Mouse (Mus musculus): ENCODE data around the gene Rbpjl. TPM values are rescaled to one million over a fixed set of nuclear protein-coding genes. Genes with fewer than 3 reads are reported as not detected.

Gene Rbpjl
- under 1 TPM; 0.41 to 0.91 TPM for total RNA-seq (2021)
- long read RNA-seq, experiment 1 = 0 reads
- long read RNA-seq, experiment 2, partial matches to known transcripts = 0 of 1 reads
- long read RNA-seq, experiment 2, other reads (novel, unspliced or antisense) = 0 of 1 reads

DNA sequence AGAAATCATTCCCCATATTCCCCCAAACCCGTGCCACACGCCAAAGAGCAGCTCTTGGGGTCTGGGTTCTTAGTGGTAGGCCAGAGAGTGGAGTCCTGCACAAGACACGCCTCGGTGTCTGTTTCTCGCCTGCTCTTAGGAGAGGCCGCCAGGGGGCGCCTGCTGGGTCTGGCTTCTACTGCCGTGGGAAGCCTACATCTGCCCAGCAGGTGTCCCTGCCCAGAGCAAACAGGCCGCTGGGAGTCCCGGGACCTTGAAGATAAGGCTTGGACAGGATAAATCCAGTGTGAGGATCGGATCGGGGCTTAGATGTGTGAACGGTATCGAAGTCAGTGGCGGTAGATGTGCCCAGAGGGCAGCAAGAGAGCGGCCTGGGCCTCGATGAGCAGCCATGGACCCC is at the start of gene Rbpjl:
TSS of gene Rbpjl (plus strand) at position 236 of the 400 bp plus-strand sequence.
- DNase-seq (ENCODE audit: low spot score in 2 of 2) = peak; percentile 55 to 58

- DNase-seq (ENCODE audit: low spot score in 2 of 2) = no peak
Measured at GRCm38 (mm10) chr2:164353356-164353755, 49.6 kb upstream of the Rbpjl start.

- no peak for DNase-seq (ENCODE audit: low spot score in 2 of 2)
Measured at GRCm38 (mm10) chr2:164356177-164356967, 46.6 kb upstream of the Rbpjl start.

DNA sequence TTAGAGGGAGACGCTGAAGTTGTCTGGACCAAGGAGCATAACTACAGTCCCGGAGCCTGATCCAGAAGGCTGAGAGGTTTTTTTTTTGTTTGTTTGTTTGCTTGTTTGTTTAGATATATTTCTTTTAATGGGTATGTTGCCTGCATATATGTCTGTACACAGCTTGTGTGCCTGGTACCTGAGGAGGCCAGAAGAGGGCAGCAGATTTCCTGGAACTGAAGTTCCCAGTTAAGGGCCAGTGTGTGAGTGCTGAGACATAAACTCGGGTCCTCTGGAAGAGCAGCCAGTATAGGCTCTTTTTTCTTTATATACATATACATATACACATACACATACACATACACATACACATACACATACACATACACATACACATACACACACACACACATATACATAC is 44.6 kb upstream of the Rbpjl start:
- DNase-seq (ENCODE audit: low spot score in 2 of 2) = no peak

GRCm38 (mm10) chr2:164359031-164359430 is 43.9 kb upstream of the Rbpjl start:
- no peak for DNase-seq (ENCODE audit: low spot score in 2 of 2)

DNA sequence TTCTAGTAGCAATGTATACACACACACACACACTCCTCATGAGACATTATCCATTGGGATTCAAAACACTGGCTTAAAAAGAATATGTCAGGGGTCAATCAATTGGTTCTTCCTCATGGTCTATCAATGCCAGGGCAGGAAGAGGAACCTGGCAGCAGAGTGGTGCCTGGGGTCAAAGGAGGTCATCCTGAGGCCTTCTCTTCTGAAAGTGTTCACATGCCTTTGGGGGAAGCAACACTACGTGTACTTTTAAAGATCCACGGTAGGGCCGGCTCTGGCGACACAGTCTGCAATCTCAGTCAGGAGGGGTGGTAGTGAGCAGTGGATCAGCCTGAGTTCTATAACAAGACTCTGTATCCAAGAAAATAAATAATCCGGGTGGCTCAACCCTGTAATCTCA is 43.3 kb upstream of the Rbpjl start:
- no peak for DNase-seq (ENCODE audit: low spot score in 2 of 2)

GRCm38 (mm10) chr2:164360974-164361657 is 41.8 kb upstream of the Rbpjl start:
- DNase-seq (ENCODE audit: low spot score in 2 of 2) = no peak

- no peak for DNase-seq (ENCODE audit: low spot score in 2 of 2)
Measured at GRCm38 (mm10) chr2:164366947-164367346, 36.0 kb upstream of the Rbpjl start.

- no peak for DNase-seq (ENCODE audit: low spot score in 2 of 2)
Measured at GRCm38 (mm10) chr2:164368620-164369105, 34.3 kb upstream of the Rbpjl start.

DNA sequence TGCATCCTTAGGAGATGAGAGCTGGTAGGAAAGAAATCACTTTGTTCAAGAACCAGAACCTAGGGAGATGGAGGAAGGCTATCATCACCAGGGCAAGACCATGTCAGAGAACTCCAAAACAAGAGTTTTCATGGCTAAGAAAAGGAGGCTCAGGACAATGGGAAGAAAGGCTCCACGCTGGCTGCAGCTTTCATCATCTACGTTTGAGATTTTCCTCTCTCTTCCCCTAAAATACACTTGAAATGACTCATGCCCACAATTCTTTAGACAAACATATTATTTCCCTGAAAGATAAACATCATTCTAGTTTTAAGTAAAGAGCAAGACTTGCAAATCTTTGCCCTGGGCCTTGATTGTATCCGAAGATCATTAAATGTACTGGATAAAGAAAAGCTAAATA is 31.6 kb upstream of the Rbpjl start:
- DNase-seq (ENCODE audit: low spot score in 2 of 2) = no peak

GRCm38 (mm10) chr2:164372408-164373053 is 30.4 kb upstream of the Rbpjl start:
- DNase-seq (ENCODE audit: low spot score in 2 of 2) = no peak

DNA sequence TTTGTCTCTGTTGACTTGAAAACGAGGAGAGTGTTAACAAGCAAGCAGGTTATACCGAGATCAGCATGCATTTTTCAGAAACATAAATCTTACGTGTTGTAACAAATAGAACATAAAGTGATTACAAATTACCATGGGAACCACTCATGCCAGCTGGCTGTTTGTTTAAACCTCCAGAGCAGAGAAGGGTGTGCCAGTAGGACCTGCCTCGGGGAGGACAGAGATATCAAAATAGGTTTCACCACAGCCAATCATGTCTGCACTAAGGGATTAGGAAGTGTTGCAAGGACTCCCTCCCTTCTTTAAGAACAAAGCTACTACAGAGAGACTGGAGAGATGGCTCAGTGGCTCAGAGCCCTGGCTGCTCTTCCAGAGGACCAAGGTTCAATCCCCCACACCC is 29.8 kb upstream of the Rbpjl start:
- DNase-seq (ENCODE audit: low spot score in 2 of 2) = peak in 1 of 2 experiments; percentile 26

DNA sequence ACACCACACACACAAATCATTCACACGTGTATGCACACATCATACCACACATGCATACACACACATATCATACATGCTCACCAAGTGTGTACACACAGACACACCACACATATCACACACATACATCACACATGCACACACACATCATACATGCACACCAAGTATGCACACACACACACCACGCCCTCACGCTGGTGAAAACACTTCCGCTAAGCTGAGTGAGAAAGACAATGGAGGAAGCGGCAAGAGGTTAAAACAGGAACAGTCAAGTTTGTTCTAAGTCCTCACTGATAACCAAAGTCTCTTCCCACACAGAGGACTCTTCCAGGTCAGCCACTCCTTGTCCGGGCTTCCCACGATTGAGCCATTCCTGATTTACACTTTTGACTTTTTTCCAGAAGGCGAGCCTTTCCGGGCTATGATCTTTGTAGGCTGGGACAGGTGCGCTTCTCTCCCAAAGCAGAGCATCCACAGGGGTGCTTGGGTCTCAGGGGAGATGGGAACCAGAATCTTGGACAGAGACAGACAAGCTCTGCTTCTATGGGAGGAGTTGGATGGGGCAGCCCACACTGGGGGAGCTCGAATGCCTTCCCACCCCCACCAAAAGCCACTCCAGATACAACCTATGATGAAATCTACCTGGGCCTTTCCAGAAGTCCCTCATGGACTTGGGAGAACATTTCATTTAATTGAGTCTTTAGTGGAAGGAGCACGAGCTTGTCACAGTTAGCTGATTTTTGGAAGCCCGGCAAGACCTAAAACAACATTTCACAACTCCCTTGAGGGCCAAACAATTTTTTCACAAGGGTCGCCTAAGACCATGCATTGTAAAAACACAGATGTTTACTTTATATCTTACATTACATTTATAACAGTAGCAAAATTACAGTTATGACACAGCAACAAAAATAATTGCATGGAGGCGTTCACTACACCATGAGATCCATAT is 25.2 kb upstream of the Rbpjl start:
- DNase-seq (ENCODE audit: low spot score in 2 of 2) = no peak

DNA sequence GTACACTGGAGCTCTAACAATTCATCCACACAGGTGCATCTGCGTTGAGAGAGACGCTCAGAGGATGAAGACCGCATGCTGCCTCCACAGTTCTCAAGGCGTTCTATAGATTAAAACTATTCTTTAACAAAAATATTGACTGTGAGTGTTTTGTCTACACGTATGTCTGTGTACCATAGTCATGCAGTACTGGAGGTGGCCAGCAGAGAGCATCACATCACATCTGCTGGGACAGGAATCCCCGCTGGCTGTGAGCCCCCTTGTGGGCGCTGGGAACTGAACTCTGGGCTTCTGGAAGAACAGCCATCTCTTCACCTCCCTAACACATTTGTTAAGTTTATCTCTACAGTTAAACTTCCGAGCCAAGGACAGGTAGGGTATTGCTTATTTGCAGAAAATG is 21.2 kb upstream of the Rbpjl start:
- no peak for DNase-seq (ENCODE audit: low spot score in 2 of 2)

GRCm38 (mm10) chr2:164382971-164383370 is 20.0 kb upstream of the Rbpjl start:
- no peak for DNase-seq (ENCODE audit: low spot score in 2 of 2)

DNA sequence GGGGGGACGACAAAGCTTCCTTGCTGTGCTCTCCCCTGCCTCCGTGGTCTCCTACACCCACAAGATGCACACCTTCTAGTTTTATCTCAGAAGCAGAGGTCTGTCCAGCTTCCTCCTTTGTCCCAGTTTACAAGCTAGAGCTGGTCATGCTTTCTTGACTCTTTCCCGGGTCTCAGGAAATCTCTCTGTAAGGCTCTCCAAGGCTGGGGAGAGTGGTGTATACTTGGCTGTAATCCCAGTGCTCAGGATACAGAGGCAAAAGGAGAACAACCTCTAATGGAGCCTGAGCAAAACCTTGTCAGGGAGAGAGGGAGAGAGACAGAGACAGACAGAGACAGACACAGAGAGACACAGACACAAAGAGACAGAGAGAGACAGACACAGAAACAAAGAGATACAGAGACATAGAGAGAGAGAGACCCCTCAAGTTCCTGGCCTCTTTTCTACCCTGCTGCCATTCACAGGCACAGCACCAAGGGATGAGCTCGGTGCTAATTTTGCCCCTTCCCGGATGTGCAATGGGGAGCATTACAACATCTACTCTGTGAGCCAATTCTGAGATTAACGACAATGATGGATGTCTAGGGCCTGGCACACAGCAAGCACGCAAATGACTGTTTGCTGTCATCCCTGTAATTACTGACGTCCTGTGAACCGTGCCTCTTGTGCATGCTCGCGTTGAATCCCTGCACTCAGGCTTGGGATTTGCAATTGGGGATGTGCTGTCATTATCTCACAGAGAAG is 19.1 kb upstream of the Rbpjl start:
- no peak for DNase-seq (ENCODE audit: low spot score in 2 of 2)

- DNase-seq (ENCODE audit: low spot score in 2 of 2) = peak in 1 of 2 experiments; percentile 62
Measured at GRCm38 (mm10) chr2:164385927-164386763, 16.8 kb upstream of the Rbpjl start.

DNA sequence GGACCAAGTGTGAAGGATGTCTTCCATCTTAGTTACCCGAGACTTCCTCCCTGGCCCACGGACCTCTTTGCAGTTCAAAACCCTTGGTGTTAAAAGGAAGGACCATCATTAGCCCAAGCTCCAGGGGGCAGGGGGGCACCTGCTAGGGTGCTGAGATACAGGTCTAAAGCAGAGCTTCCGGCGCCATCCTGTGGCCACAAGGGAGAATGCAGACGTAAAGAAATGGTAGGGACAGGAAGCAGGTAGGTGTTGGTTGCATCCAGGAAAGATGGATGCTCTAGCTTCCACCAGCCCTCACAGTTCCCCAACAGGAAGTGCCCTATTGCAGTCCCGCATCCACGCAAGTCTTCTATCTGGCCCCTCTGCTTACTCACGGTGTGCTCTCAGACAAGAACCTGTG is 16.0 kb upstream of the Rbpjl start:
- peak; percentile 51 to 63 for DNase-seq (ENCODE audit: low spot score in 2 of 2)

DNA sequence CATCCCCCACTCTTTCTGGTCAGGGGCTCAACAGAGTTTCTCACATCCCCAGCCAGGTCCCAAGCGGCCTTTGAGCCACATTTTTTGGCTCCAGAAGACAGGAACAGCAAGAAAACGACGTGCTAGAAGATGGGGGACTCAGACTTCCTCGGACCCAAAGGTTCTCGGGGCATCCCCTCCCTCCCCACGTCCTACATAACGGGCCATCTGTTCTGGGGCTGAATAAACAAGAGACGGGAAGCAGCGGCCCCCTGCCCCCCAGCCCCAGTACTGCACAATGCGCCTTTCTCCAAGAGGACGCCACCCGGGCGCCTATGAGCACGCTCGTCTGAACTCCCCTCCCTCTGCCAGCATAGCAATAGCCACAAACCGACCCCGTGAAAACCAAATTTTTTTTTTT is 13.9 kb upstream of the Rbpjl start, which contains the start of gene Slpi:
TSS of gene Slpi (minus strand) at position 76 of the 400 bp plus-strand sequence.
- peak; percentile 46 to 63 for DNase-seq (ENCODE audit: low spot score in 2 of 2)

All from layer of hippocampus, postnatal 14 days (tissue).